Mouse (Mus musculus): ENCODE data around the gene Cd200r1. TPM values are rescaled to one million over a fixed set of nuclear protein-coding genes. Genes with fewer than 3 reads are reported as not detected.
"Not testable (repeated sequence)": the region's sequence is repeated elsewhere in the genome, so short reads cannot be mapped to it uniquely, and the experiment has no call there.

Gene Cd200r1
- total RNA-seq, 2 experiments from 2014 or later = 2.2 TPM; not detected in 1

GRCm38 (mm10) chr16:44757700-44758099 lies 7.8 kb upstream of the Cd200r1 start:
- ATAC-seq (replicated peaks; ENCODE audit: low FRiP score, low TSS enrichment, poor library complexity, severe bottlenecking) = no peak

GRCm38 (mm10) chr16:44761811-44762210 lies 3.7 kb upstream of the Cd200r1 start:
- 0 out of 2 replicates have a peak, but pooled peaks have one; percentile 29 for ATAC-seq (replicated peaks; ENCODE audit: low FRiP score, low TSS enrichment, poor library complexity, severe bottlenecking)

GRCm38 (mm10) chr16:44766320-44766892 lies 870 bp downstream of the Cd200r1 start:
- no peak for ATAC-seq (replicated peaks; ENCODE audit: low FRiP score, low TSS enrichment, poor library complexity, severe bottlenecking)

GRCm38 (mm10) chr16:44767506-44767905 lies 2.0 kb downstream of the Cd200r1 start:
- no peak for ATAC-seq (replicated peaks; ENCODE audit: low FRiP score, low TSS enrichment, poor library complexity, severe bottlenecking)

- ATAC-seq (replicated peaks; ENCODE audit: low FRiP score, low TSS enrichment, poor library complexity, severe bottlenecking) = peak; percentile 59
Measured at GRCm38 (mm10) chr16:44767967-44768366, 2.4 kb downstream of the Cd200r1 start.

GRCm38 (mm10) chr16:44772577-44772976 lies 7.0 kb downstream of the Cd200r1 start:
- ATAC-seq (replicated peaks; ENCODE audit: low FRiP score, low TSS enrichment, poor library complexity, severe bottlenecking) = no peak

GRCm38 (mm10) chr16:44773673-44774072 lies 8.1 kb downstream of the Cd200r1 start:
- no peak for ATAC-seq (replicated peaks; ENCODE audit: low FRiP score, low TSS enrichment, poor library complexity, severe bottlenecking)

- no peak for ATAC-seq (replicated peaks; ENCODE audit: low FRiP score, low TSS enrichment, poor library complexity, severe bottlenecking)
Measured at GRCm38 (mm10) chr16:44774201-44774600, 8.7 kb downstream of the Cd200r1 start.

- ATAC-seq (replicated peaks; ENCODE audit: low FRiP score, low TSS enrichment, poor library complexity, severe bottlenecking) = peak; percentile 85
Measured at GRCm38 (mm10) chr16:44778538-44779147, 13.1 kb downstream of the Cd200r1 start.

- ATAC-seq (replicated peaks; ENCODE audit: low FRiP score, low TSS enrichment, poor library complexity, severe bottlenecking) = no peak
Measured at GRCm38 (mm10) chr16:44779494-44779893, 14.0 kb downstream of the Cd200r1 start.

- ATAC-seq (replicated peaks; ENCODE audit: low FRiP score, low TSS enrichment, poor library complexity, severe bottlenecking) = no peak
Measured at GRCm38 (mm10) chr16:44780751-44781150, 15.2 kb downstream of the Cd200r1 start.

GRCm38 (mm10) chr16:44786934-44787333 lies 21.4 kb downstream of the Cd200r1 start:
- ATAC-seq (replicated peaks; ENCODE audit: low FRiP score, low TSS enrichment, poor library complexity, severe bottlenecking) = no peak

- no peak for ATAC-seq (replicated peaks; ENCODE audit: low FRiP score, low TSS enrichment, poor library complexity, severe bottlenecking)
Measured at GRCm38 (mm10) chr16:44794416-44794815, 28.9 kb downstream of the Cd200r1 start.

GRCm38 (mm10) chr16:44805976-44806375 lies 40.4 kb downstream of the Cd200r1 start:
- ATAC-seq (replicated peaks; ENCODE audit: low FRiP score, low TSS enrichment, poor library complexity, severe bottlenecking) = no peak

- not testable (repeated sequence) for ATAC-seq (replicated peaks; ENCODE audit: low FRiP score, low TSS enrichment, poor library complexity, severe bottlenecking)
Measured at GRCm38 (mm10) chr16:44810223-44810622, 44.7 kb downstream of the Cd200r1 start.

GRCm38 (mm10) chr16:44811544-44811943 lies 46.0 kb downstream of the Cd200r1 start, which contains the start of gene Cd200r4:
Gene Cd200r4, plus strand, starts transcription at chr16:44811733.
- ATAC-seq (replicated peaks; ENCODE audit: low FRiP score, low TSS enrichment, poor library complexity, severe bottlenecking) = no peak

GRCm38 (mm10) chr16:44812468-44813065 lies 47.0 kb downstream of the Cd200r1 start:
- ATAC-seq (replicated peaks; ENCODE audit: low FRiP score, low TSS enrichment, poor library complexity, severe bottlenecking) = no peak

- ATAC-seq (replicated peaks; ENCODE audit: low FRiP score, low TSS enrichment, poor library complexity, severe bottlenecking) = no peak
Measured at GRCm38 (mm10) chr16:44818010-44818409, 52.5 kb downstream of the Cd200r1 start.

- ATAC-seq (replicated peaks; ENCODE audit: low FRiP score, low TSS enrichment, poor library complexity, severe bottlenecking) = no peak
Measured at GRCm38 (mm10) chr16:44820545-44820944, 55.0 kb downstream of the Cd200r1 start.

- no peak for ATAC-seq (replicated peaks; ENCODE audit: low FRiP score, low TSS enrichment, poor library complexity, severe bottlenecking)
Measured at GRCm38 (mm10) chr16:44832286-44832685, 66.8 kb downstream of the Cd200r1 start.

GRCm38 (mm10) chr16:44833189-44833588 lies 67.7 kb downstream of the Cd200r1 start:
- not testable (repeated sequence) for ATAC-seq (replicated peaks; ENCODE audit: low FRiP score, low TSS enrichment, poor library complexity, severe bottlenecking)

All from megakaryocyte-erythroid progenitor cell, adult 5-6 weeks (primary cell).